Mouse (Mus musculus): ENCODE data around the gene Ltc4s. TPM values are rescaled to one million over a fixed set of nuclear protein-coding genes. Genes with fewer than 3 reads are reported as not detected.

Gene Ltc4s
- polyA plus RNA-seq, 1 experiment from 2014 or later = 3.6 TPM

GRCm38 (mm10) chr11:50211322-50212059 is 26.9 kb downstream of the Ltc4s start:
- no peaks in the 10 kb centered on the region for H3K9me3 ChIP-seq (ENCODE audit: control insufficient read depth, low read length)
- peak overlapping the region; percentile 93 for H3K4me3 ChIP-seq (ENCODE audit: low read length)
- ATAC-seq (ENCODE audit: low read depth) = no peak
- peaks cover 20% of the 10 kb centered on the region for H3K4me1 ChIP-seq (replicated peaks; ENCODE audit: control insufficient read depth, insufficient read depth, low read length)
- H3K27me3 ChIP-seq (ENCODE audit: control insufficient read depth, insufficient read depth, low read depth, low read length) = no peaks in the 10 kb centered on the region
- 91% methylated on average over 3 of the region's 3 CpGs for WGBS
- no peak overlapping the region; the same call in 1 of the 2 replicates for H3K27ac ChIP-seq (ENCODE audit: low read length)
- H3K9ac ChIP-seq (ENCODE audit: low read length) = peak overlapping the region; percentile 98
- peaks cover 14% of the 10 kb centered on the region for H3K36me3 ChIP-seq (ENCODE audit: control insufficient read depth, insufficient read depth, low read length)
- H3K4me2 ChIP-seq (ENCODE audit: low read depth, low read length) = peak overlapping the region; percentile 75

- H3K36me3 ChIP-seq (ENCODE audit: control insufficient read depth, insufficient read depth, low read length) = peaks cover 23% of the 10 kb centered on the region
- H3K27me3 ChIP-seq (ENCODE audit: control insufficient read depth, insufficient read depth, low read depth, low read length) = no peaks in the 10 kb centered on the region
- WGBS = 0% methylated on average over 48 of the region's 48 CpGs
- H3K4me3 ChIP-seq (ENCODE audit: low read length) = peak within 1 kb of the TSS; percentile 93
- H3K9me3 ChIP-seq (ENCODE audit: control insufficient read depth, low read length) = no peaks in the 10 kb centered on the region
- H3K4me2 ChIP-seq (ENCODE audit: low read depth, low read length) = peak within 1 kb of the TSS; percentile 75
- ATAC-seq (ENCODE audit: low read depth) = peak; percentile 73
- H3K4me1 ChIP-seq (replicated peaks; ENCODE audit: control insufficient read depth, insufficient read depth, low read length) = peaks cover 13% of the 10 kb centered on the region
- peak within 1 kb of the TSS; percentile 98 for H3K9ac ChIP-seq (ENCODE audit: low read length)
- peak within 1 kb of the TSS; percentile 99 for H3K27ac ChIP-seq (ENCODE audit: low read length)
Observed at GRCm38 (mm10) chr11:50210505-50211151, 27.8 kb downstream of the Ltc4s start, which contains the start of the genes Sqstm1 and Mgat4b. Gene Sqstm1 (minus strand): TSS chr11:50210827. Gene Mgat4b (plus strand): TSS chr11:50210890.

GRCm38 (mm10) chr11:50210101-50210504 is 28.3 kb downstream of the Ltc4s start:
- Histone ChIP-seq H3K4me2 (ENCODE audit: low read depth, low read length) (peak overlapping the region; percentile 75), H3K9me3 (ENCODE audit: control insufficient read depth, low read length) (no peaks in the 10 kb centered on the region), H3K9ac (ENCODE audit: low read length) (peak overlapping the region; percentile 98), H3K4me3 (ENCODE audit: low read length) (peak overlapping the region; percentile 93), H3K4me1 (replicated peaks; ENCODE audit: control insufficient read depth, insufficient read depth, low read length) (peaks cover 13% of the 10 kb centered on the region), H3K27ac (ENCODE audit: low read length) (peak overlapping the region; percentile 99), H3K27me3 (ENCODE audit: control insufficient read depth, insufficient read depth, low read depth, low read length) (no peaks in the 10 kb centered on the region), H3K36me3 (ENCODE audit: control insufficient read depth, insufficient read depth, low read length) (peaks cover 26% of the 10 kb centered on the region)
- under 1% methylated on average over 22 of the region's 24 CpGs for WGBS
- peak; percentile 97 for ATAC-seq (ENCODE audit: low read depth)

GRCm38 (mm10) chr11:50208039-50208438 is 30.4 kb downstream of the Ltc4s start:
- no peak overlapping the region for H3K4me3 ChIP-seq (ENCODE audit: low read length)
- ATAC-seq (ENCODE audit: low read depth) = no peak
- H3K36me3 ChIP-seq (ENCODE audit: control insufficient read depth, insufficient read depth, low read length) = peaks cover 43% of the 10 kb centered on the region
- no peaks in the 10 kb centered on the region for H3K27me3 ChIP-seq (ENCODE audit: control insufficient read depth, insufficient read depth, low read depth, low read length)
- no peaks in the 10 kb centered on the region for H3K9me3 ChIP-seq (ENCODE audit: control insufficient read depth, low read length)
- 92% methylated on average over 5 of the region's 5 CpGs for WGBS
- no peak overlapping the region for H3K27ac ChIP-seq (ENCODE audit: low read length)
- no peak overlapping the region for H3K4me2 ChIP-seq (ENCODE audit: low read depth, low read length)
- H3K9ac ChIP-seq (ENCODE audit: low read length) = no peak overlapping the region
- H3K4me1 ChIP-seq (replicated peaks; ENCODE audit: control insufficient read depth, insufficient read depth, low read length) = peaks cover 8% of the 10 kb centered on the region

GRCm38 (mm10) chr11:50207344-50207743 is 31.1 kb downstream of the Ltc4s start:
- Histone ChIP-seq H3K27ac (ENCODE audit: low read length) (no peak overlapping the region), H3K36me3 (ENCODE audit: control insufficient read depth, insufficient read depth, low read length) (peaks cover 46% of the 10 kb centered on the region), H3K4me1 (replicated peaks; ENCODE audit: control insufficient read depth, insufficient read depth, low read length) (peaks cover 8% of the 10 kb centered on the region), H3K9ac (ENCODE audit: low read length) (no peak overlapping the region), H3K9me3 (ENCODE audit: control insufficient read depth, low read length) (no peaks in the 10 kb centered on the region), H3K4me3 (ENCODE audit: low read length) (no peak overlapping the region), H3K27me3 (ENCODE audit: control insufficient read depth, insufficient read depth, low read depth, low read length) (no peaks in the 10 kb centered on the region), H3K4me2 (ENCODE audit: low read depth, low read length) (no peak overlapping the region)
- ATAC-seq (ENCODE audit: low read depth) = no peak
- WGBS = 96% methylated on average over 14 of the region's 14 CpGs

GRCm38 (mm10) chr11:50206037-50206436 is 32.4 kb downstream of the Ltc4s start:
- Histone ChIP-seq H3K27ac (ENCODE audit: low read length) (no peak overlapping the region), H3K9me3 (ENCODE audit: control insufficient read depth, low read length) (no peaks in the 10 kb centered on the region), H3K27me3 (ENCODE audit: control insufficient read depth, insufficient read depth, low read depth, low read length) (no peaks in the 10 kb centered on the region), H3K4me3 (ENCODE audit: low read length) (no peak overlapping the region), H3K4me1 (replicated peaks; ENCODE audit: control insufficient read depth, insufficient read depth, low read length) (peaks cover 7% of the 10 kb centered on the region), H3K36me3 (ENCODE audit: control insufficient read depth, insufficient read depth, low read length) (peaks cover 58% of the 10 kb centered on the region), H3K9ac (ENCODE audit: low read length) (no peak overlapping the region), H3K4me2 (ENCODE audit: low read depth, low read length) (no peak overlapping the region)
- no peak for ATAC-seq (ENCODE audit: low read depth)
- 73% methylated on average over 2 of the region's 2 CpGs for WGBS

GRCm38 (mm10) chr11:50205434-50205833 is 33.0 kb downstream of the Ltc4s start:
- H3K4me3 ChIP-seq (ENCODE audit: low read length) = no peak overlapping the region
- peaks cover 8% of the 10 kb centered on the region for H3K4me1 ChIP-seq (replicated peaks; ENCODE audit: control insufficient read depth, insufficient read depth, low read length)
- no peak for ATAC-seq (ENCODE audit: low read depth)
- H3K4me2 ChIP-seq (ENCODE audit: low read depth, low read length) = no peak overlapping the region
- no peaks in the 10 kb centered on the region for H3K9me3 ChIP-seq (ENCODE audit: control insufficient read depth, low read length)
- H3K36me3 ChIP-seq (ENCODE audit: control insufficient read depth, insufficient read depth, low read length) = peaks cover 64% of the 10 kb centered on the region
- 93% methylated on average over 3 of the region's 3 CpGs for WGBS
- no peak overlapping the region for H3K27ac ChIP-seq (ENCODE audit: low read length)
- H3K9ac ChIP-seq (ENCODE audit: low read length) = no peak overlapping the region
- no peaks in the 10 kb centered on the region for H3K27me3 ChIP-seq (ENCODE audit: control insufficient read depth, insufficient read depth, low read depth, low read length)

GRCm38 (mm10) chr11:50203302-50203827 is 35.1 kb downstream of the Ltc4s start:
- H3K36me3 ChIP-seq (ENCODE audit: control insufficient read depth, insufficient read depth, low read length) = peaks cover 80% of the 10 kb centered on the region
- H3K27ac ChIP-seq (ENCODE audit: low read length) = no peak overlapping the region
- no peak overlapping the region for H3K4me2 ChIP-seq (ENCODE audit: low read depth, low read length)
- no peak overlapping the region for H3K9ac ChIP-seq (ENCODE audit: low read length)
- no peaks in the 10 kb centered on the region for H3K27me3 ChIP-seq (ENCODE audit: control insufficient read depth, insufficient read depth, low read depth, low read length)
- no peak for ATAC-seq (ENCODE audit: low read depth)
- H3K9me3 ChIP-seq (ENCODE audit: control insufficient read depth, low read length) = no peaks in the 10 kb centered on the region
- H3K4me1 ChIP-seq (replicated peaks; ENCODE audit: control insufficient read depth, insufficient read depth, low read length) = peaks cover 5% of the 10 kb centered on the region; the same call in 1 of the 2 replicates
- 86% methylated on average over 9 of the region's 9 CpGs for WGBS
- no peak overlapping the region for H3K4me3 ChIP-seq (ENCODE audit: low read length)

GRCm38 (mm10) chr11:50201590-50201989 is 36.8 kb downstream of the Ltc4s start:
- H3K4me2 ChIP-seq (ENCODE audit: low read depth, low read length) = no peak overlapping the region
- WGBS = 87% methylated on average over 3 of the region's 3 CpGs
- H3K9me3 ChIP-seq (ENCODE audit: control insufficient read depth, low read length) = no peaks in the 10 kb centered on the region
- H3K4me3 ChIP-seq (ENCODE audit: low read length) = no peak overlapping the region
- no peak for ATAC-seq (ENCODE audit: low read depth)
- H3K9ac ChIP-seq (ENCODE audit: low read length) = no peak overlapping the region
- H3K4me1 ChIP-seq (replicated peaks; ENCODE audit: control insufficient read depth, insufficient read depth, low read length) = peaks cover 5% of the 10 kb centered on the region; the same call in 1 of the 2 replicates
- H3K36me3 ChIP-seq (ENCODE audit: control insufficient read depth, insufficient read depth, low read length) = peaks cover 68% of the 10 kb centered on the region
- H3K27me3 ChIP-seq (ENCODE audit: control insufficient read depth, insufficient read depth, low read depth, low read length) = no peaks in the 10 kb centered on the region
- H3K27ac ChIP-seq (ENCODE audit: low read length) = 0 out of 2 replicates have a peak overlapping the region, but pooled peaks have one; percentile 71

Measured in lung, embryonic 16.5 days (tissue).